Mouse (Mus musculus) kidney, postnatal 0 days (tissue): ENCODE results near the gene Nkx1-1. TPM values are rescaled to one million over a fixed set of nuclear protein-coding genes. Genes with fewer than 3 reads are reported as not detected.

Source experiments
- ATAC-seq: fragments of 200-750 bp; cut with Nextera tagmentation; replicated peaks from 2 replicates; pipeline ENCODE4 v1.8.0; 2017; ENCODE audit warnings: low read depth, moderate number of reproducible peaks, moderate TSS enrichment, moderate library complexity; ENCODE audit not compliant: low FRiP score
- DNase-seq: peaks from one replicate; pipeline ENCODE4 v3.0.0-alpha.2; 2016; ENCODE audit warnings: low spot score
- H3K27ac ChIP-seq: fragments of 300-500 bp; sonication (generic); 2 replicates; pipeline ENCODE4 v1.5.1; 2014; ENCODE audit warnings: mild to moderate bottlenecking
- H3K27me3 ChIP-seq: fragments of 300-500 bp; sonication (generic); 2 replicates; pipeline ENCODE4 v1.6.1; 2014; ENCODE audit warnings: low read length, mixed read lengths; ENCODE audit not compliant: insufficient read depth
- H3K36me3 ChIP-seq: fragments of 300-500 bp; sonication (generic); 2 replicates; pipeline ENCODE4 v1.6.1; 2014; ENCODE audit warnings: low read length, mixed read lengths; ENCODE audit not compliant: insufficient read depth
- H3K4me1 ChIP-seq: fragments of 300-500 bp; sonication (generic); replicated peaks from 2 replicates; pipeline ENCODE4 v1.6.1; 2014; ENCODE audit warnings: antibody characterized with exemption, low read length, mixed read lengths; ENCODE audit not compliant: insufficient read depth
- H3K4me2 ChIP-seq: fragments of 300-500 bp; sonication (generic); 2 replicates; pipeline ENCODE4 v1.6.1; 2014; ENCODE audit warnings: mild to moderate bottlenecking, low read length, moderate library complexity, mixed read lengths
- H3K4me3 ChIP-seq: fragments of 300-500 bp; sonication (generic); replicated peaks from 2 replicates; pipeline ENCODE4 v1.5.1; 2014; ENCODE audit warnings: low read depth, low read length
- H3K9ac ChIP-seq: fragments of 300-500 bp; sonication (generic); 2 replicates; pipeline ENCODE4 v1.6.1; 2014; ENCODE audit warnings: low read depth, low read length
- H3K9me3 ChIP-seq: fragments of 300-500 bp; sonication (generic); replicated peaks from 2 replicates; pipeline ENCODE4 v1.6.1; 2016; ENCODE audit warnings: low read length, inconsistent platforms, mixed read lengths
- CTCF ChIP-seq: IDR thresholded peaks from 2 replicates; pipeline ENCODE4 v1.5.1; 2016; ENCODE audit warnings: antibody characterized with exemption, low read depth, mild to moderate bottlenecking, moderate library complexity
- WGBS: fragments of 180-500 bp; shearing (Covaris S2); extraction: QIAGEN DNeasy Blood & Tissue Kit; methylation state at CpG from one replicate; pipeline ENCODE4 v1.1.7; 2014; 5-methylcytosine and 5-hydroxymethylcytosine counted together
- polyA plus RNA-seq: library from polyadenylated mRNA; unstranded; fragments of >200 nt; fragmentation: Nextera tagmentation; extraction: Ambion mirVana; gene quantifications from 2 replicates; pipeline ENCODE4 v1.2.1, GENCODE M21; 2015

Gene Nkx1-1
- polyA plus RNA-seq, 1 experiment from 2014 or later = not detected

DNA sequence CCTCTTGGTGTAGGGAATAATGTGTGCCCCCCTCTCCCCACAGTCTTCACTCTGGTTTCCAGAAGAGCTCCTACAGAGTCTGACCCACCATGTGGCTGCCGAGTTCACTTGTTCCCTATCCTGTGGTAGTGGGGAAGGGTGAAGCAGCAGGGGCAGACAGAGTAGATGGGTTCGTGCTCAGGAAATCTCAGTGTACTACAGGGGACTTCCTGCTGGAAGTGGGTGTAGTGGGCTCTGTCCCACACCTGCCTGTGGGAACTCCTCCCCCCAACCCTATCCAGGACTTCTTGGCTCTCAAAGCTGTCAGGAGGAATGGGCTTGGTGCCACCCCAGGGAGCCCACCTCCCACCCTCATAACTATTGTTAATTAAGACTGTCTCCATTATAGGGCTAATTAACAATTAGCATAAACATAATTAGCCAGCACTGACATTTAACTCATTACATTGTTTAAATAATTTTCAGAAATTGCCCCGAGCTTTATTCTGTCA, 24.4 kb upstream of the Nkx1-1 start:
- H3K4me2 ChIP-seq = no peak overlapping the region
- H3K4me1 ChIP-seq = no peaks in the 10 kb centered on the region
- H3K9ac ChIP-seq = no peak overlapping the region
- 57% methylated on average over 3 of the region's 3 CpGs for WGBS
- no peak overlapping the region for H3K27ac ChIP-seq
- no peak for ATAC-seq
- no peaks in the 10 kb centered on the region; the same call in 1 of the 2 replicates for H3K27me3 ChIP-seq
- no peak for TF ChIP-seq CTCF
- H3K4me3 ChIP-seq = no peak overlapping the region
- no peak for DNase-seq
- no peaks in the 10 kb centered on the region for H3K36me3 ChIP-seq
- H3K9me3 ChIP-seq = no peaks in the 10 kb centered on the region

DNA sequence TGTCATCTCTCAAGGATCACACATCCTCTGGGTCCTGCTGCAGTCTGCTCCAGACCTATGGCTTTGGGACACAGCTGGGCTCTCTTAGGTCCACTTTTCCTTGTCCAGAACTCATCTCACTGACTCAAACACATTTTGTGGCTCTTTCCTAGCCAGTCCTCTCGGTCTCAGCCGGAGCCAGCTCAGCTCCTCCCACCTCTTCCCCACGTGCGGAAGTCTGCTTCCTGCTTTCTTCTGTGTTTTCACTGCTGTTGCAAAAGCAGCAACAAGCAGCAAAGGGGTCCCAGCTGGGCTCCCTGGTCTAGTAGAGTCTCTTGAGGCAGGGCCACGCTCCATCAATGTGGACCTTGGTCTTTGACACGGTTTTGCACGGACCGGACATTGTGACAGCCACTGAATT, 22.0 kb upstream of the Nkx1-1 start:
- no peak overlapping the region for H3K4me3 ChIP-seq
- H3K9ac ChIP-seq = no peak overlapping the region
- H3K27ac ChIP-seq = no peak overlapping the region
- no peaks in the 10 kb centered on the region; the same call in 1 of the 2 replicates for H3K27me3 ChIP-seq
- no peaks in the 10 kb centered on the region for H3K4me1 ChIP-seq
- 23% methylated on average over 8 of the region's 8 CpGs for WGBS
- DNase-seq = no peak
- ATAC-seq = no peak
- no peaks in the 10 kb centered on the region for H3K36me3 ChIP-seq
- no peak overlapping the region for H3K4me2 ChIP-seq
- no peaks in the 10 kb centered on the region for H3K9me3 ChIP-seq
- no peak for TF ChIP-seq CTCF

DNA sequence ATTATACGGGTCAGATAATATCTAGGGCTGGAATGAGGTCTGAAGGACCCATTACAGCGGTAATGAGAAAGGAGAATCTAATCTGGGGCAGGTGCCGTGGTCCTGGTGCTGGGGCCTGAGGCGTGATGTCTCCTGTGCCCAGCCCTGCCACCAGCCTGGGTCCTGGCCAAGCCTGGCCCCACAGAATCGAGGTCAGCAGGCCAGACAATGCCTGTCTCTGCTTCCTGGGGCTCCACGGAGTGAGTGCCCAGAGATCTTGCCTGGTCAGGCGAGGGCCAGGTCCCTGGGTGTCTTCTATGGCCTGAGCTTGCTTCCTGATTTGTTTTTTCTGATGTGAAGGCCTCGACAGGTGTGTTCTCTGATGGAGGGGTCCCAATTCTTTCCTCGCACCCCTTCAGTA, 10.0 kb upstream of the Nkx1-1 start:
- Histone ChIP-seq H3K9me3 (no peaks in the 10 kb centered on the region), H3K4me3 (no peak overlapping the region), H3K4me2 (no peak overlapping the region), H3K9ac (no peak overlapping the region), H3K27ac (no peak overlapping the region), H3K27me3 (peaks cover 18% of the 10 kb centered on the region), H3K36me3 (no peaks in the 10 kb centered on the region), H3K4me1 (peaks cover 4% of the 10 kb centered on the region; the same call in 1 of the 2 replicates)
- 52% methylated on average over 9 of the region's 9 CpGs for WGBS
- no peak for TF ChIP-seq CTCF
- DNase-seq (no peak), ATAC-seq (no peak)

DNA sequence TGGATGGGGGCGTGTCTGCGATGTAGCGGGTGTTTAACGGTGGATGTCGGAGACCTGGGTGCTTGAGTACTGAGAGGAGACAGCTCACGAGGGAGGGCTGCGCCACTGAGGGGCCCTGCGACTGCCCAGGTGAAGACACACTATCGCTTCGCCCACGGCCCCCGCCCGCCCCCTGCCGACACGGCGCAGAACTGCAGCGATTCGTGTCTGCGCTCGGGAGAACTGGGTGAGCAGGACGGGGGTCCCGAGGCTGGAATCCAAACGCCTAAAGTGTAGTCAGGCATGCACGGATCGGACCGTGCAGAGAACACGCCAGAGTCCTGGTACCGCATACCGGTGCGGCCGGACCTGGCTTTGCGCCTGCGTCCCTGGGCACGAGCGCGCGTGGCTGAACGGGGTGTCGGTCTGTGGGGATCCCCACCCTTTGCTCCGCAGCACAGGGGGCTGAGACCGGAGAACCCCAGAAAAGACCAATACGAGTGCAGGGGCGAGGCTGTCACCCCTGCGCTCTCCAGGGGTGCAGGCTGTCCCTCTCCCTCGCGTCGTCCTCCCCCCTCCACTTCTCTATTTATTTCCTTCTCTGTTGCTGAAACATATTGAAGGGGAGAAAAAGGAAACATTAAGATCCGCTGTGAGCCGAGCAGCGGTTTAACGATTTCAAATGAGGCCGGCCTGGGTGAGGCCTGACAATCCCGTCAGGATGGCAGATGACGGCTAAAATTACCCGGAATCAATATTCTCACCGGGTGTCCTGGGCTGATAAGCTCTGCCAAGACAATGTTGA, 9.3 kb upstream of the Nkx1-1 start:
- H3K4me3 ChIP-seq = no peak overlapping the region
- no peak overlapping the region for H3K27ac ChIP-seq
- H3K9me3 ChIP-seq = no peaks in the 10 kb centered on the region
- peaks cover 18% of the 10 kb centered on the region for H3K27me3 ChIP-seq
- H3K36me3 ChIP-seq = no peaks in the 10 kb centered on the region
- peaks cover 4% of the 10 kb centered on the region; the same call in 1 of the 2 replicates for H3K4me1 ChIP-seq
- TF ChIP-seq CTCF = peak; percentile 83
- WGBS = 5% methylated on average over 56 of the region's 56 CpGs
- ATAC-seq = no peak
- no peak overlapping the region for H3K9ac ChIP-seq
- peak; percentile 39 for DNase-seq
- peak overlapping the region; percentile 51 for H3K4me2 ChIP-seq

DNA sequence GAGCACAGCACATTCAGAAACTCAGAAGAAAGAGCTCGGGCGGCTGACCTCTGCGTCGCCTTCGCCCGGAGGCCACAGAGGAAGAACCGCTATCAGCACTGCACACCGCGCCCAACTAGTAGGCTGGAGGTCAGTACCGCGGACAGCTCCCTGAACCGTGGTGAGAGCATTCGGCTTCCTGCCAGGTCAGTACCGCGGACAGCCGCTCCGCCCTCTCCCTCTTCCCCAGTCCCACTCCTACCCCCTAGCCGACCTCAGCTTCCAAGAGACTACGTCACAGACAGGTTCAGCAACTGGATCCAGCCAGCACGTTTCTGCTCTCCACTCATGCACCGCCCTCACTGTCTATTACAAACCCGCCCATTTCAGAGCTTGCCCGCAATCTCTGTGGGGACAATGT, 4.4 kb upstream of the Nkx1-1 start:
- Histone ChIP-seq H3K9ac (no peak overlapping the region), H3K9me3 (no peaks in the 10 kb centered on the region), H3K4me1 (peaks cover 3% of the 10 kb centered on the region; the same call in 1 of the 2 replicates), H3K4me3 (no peak overlapping the region), H3K27ac (no peak overlapping the region), H3K36me3 (no peaks in the 10 kb centered on the region), H3K27me3 (peaks cover 54% of the 10 kb centered on the region), H3K4me2 (no peak overlapping the region)
- WGBS = 1% methylated on average over 23 of the region's 23 CpGs
- DNase-seq = peak; percentile 95
- peak; percentile 24 for TF ChIP-seq CTCF
- peak; percentile 90 for ATAC-seq

DNA sequence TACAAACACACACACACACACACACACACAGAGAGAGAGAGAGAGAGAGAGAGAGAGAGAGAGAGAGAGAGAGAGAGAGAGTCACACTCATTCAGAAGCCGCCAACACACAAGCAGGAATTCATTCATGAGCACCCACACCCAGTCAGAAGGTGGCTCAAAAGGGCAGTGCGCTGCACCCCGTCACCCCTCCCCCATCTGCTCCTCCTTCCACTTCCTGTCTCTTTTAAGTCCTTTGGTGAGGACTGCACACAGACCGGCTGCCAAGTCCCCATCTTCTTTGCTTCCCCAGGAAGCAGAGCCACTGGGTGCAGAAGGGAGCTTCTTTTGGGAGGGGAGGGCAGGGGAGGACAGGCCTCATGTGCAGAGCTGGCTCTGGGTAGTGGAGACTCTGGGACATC, 2.2 kb upstream of the Nkx1-1 start:
- no peaks in the 10 kb centered on the region for H3K36me3 ChIP-seq
- peaks cover 67% of the 10 kb centered on the region for H3K27me3 ChIP-seq
- H3K9me3 ChIP-seq = no peaks in the 10 kb centered on the region
- DNase-seq = no peak
- no peak overlapping the region for H3K4me3 ChIP-seq
- H3K4me2 ChIP-seq = no peak overlapping the region
- ATAC-seq = no peak
- no peak overlapping the region for H3K27ac ChIP-seq
- H3K4me1 ChIP-seq = no peaks in the 10 kb centered on the region; the same call in 1 of the 2 replicates
- no peak for TF ChIP-seq CTCF
- H3K9ac ChIP-seq = no peak overlapping the region
- WGBS = 2% methylated on average over 4 of the region's 4 CpGs
